Mouse (Mus musculus): ENCODE measurements at regions not wholly inside any gene's neighbourhood (a gene's known extent, or its start where the extent isn't known, plus 50 kb on each side); places are given as distances from the start of the nearest gene placed in this dataset.

DNA sequence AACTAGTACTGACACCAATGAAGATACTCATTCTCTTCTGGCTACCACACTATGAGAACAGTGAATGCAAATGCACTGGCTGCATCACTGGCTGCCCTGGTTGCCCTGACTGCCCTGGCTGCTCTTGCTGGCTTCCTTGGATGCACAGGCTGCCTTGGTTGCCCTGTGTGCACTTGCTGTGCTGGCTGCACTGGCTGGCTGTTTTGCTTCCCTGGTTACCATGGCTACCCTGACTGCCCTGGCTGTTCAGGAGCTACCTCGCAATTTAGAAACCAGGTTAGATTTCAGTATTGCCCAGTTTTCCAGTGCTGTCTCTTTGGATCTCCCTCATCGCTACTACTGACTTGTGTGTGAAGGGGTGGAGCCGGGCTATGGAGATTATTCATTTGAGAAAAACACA lies 175.7 kb downstream of the Fat4 start:
- DNase-seq, result no peak

DNA sequence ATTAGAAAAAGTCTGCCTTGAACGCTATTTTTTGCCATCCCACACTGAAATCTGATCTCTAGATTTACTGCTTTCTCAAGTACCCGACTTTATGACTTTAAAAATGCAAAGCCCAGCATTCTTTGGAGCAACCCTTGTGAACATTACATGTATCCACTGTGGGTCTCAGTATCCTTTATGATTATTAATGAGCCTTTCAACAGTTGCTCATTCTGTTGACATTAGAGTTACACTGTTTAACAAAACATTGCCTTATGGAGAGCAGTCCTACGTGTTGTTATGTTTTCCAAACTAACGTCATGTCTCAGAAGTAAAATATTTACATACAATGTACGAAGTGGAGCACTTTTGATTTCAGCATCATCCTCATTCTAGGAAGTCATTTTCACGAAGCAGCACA lies 178.7 kb downstream of the Fat4 start:
- no peak for DNase-seq

DNA sequence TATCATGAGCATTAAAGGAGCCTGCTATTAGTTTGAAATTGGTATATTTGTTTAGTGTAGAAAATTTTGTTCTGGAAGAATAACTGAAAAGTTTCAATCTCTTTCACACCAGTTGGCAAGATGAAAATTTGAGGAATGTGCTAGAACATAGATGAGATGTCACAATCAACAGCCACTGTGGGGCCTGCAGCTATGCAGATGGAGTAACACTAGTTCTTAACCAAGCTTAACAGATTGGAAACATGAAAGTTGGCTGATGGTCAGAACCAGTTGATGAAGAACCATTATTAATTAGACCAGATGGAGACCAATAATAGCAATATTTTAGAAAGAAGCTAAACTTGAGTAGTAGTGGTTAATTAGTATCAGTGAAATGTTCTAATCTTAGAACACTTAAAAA lies 182.3 kb downstream of the Fat4 start:
- no peak for DNase-seq

DNA sequence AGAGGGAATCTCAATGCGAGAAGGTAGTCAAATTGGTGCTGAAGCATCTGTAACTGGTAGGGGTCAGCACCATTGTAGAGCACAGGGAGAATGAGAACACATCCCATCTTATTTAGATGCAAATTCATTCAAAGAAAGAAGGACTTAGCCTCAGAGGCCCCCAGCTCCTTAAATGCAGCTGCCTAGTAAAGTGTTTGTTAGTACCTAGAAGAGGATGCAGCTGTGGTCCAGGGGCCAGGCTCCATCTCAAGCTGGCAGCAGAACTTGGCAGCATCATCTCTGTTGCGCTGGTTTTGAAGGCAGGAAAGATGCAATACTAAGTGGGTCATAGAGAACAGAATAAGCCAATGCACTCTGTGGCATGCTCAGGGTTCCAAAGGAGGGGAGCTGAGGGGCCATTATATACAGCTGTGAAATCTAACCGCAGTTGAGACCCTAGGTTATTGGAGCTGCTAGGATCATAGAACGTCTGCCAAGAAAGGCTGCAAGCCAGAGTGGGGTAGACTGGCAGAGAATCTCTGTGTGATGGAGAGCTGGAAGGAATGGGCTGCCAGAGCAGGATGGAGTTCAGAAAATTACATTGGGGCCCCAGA lies 196.0 kb downstream of the Fat4 start:
- DNase-seq, result no peak

DNA sequence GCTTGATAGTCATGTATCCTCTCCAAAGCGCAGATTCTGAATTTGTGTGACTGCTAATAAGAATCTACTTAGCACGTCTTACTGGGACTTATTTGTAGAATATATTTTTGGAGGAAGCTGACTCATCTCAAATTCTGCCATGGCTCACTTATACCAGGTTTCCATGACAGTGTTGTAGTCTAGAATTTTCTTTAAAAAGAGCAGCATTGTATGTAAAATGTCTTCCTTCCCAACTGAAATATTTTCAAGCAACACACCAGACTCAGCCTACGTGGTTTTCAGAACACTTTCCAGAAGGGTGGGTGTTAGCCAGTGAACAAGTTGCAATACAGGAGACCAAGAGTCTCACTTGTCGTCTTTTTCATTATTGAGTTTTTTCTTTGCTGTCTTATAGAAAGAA lies 202.2 kb downstream of the Fat4 start:
- DNase-seq, result no peak

DNA sequence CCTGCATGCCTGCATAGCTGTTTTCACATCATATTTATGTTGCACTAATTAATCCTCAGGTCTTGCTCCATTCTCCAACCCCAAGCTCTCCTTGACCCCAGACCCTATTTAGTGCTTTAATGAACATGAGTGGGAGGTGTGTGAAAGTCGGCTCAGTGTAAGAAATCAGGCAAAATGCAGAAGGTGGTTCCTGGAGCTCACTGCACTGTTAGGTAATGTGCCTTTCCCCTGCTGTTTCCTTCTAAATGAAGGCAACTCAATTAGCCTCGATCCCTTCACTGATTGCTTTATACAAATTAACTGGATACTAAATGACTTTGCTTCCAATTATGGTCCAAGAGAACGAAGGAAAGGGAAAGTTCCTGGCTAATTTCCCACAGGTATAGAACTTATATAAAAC lies 215.6 kb downstream of the Fat4 start:
- DNase-seq, result no peak

DNA sequence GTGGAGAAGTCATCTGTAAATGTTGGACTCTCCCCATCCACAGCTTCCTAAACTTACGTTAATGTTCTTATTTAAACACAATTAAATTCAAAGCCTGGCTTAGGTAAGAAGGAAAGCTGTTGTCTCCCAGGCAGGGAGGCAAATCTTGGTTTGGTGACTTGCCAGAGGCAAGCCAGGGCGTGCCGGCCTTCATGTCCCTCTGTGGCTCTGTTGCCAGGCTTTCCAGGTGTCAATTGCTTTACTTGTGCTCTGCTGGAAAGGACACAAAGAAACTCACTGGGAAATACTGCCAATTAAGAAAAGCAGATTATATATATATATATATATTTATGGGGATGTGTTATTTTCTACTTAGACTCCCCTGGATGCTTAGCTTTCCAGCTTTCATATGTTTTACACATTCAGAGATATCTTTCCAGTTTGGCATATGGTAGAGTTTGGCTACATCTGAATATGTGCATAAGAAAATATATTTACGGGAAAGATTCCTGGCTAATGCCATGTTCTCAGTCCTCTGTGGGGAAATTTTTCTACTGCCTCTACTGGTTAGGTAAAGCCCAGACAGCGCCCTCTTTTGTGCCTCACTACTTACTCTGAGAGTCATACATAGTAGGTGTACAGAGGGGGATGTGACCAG lies 223.1 kb downstream of the Fat4 start:
- no peak for DNase-seq

DNA sequence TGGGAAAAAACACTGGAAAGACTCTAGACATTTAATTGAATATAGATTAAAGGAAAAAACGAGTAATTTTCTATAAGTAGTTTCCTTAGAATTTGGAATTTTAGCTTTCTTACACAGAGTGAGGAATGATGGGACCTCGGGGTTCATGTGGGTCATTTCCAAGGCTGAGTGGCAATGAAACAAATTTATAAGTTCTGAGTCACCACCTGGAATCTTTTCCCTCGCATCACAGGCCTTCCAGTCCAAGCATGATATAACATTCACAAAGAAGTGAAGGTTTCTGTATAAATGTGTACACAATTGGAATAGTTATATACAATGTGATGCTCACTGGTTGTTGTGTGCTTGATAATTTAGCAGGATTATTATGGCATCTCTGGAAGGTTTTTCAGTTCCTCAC lies 227.3 kb downstream of the Fat4 start:
- DNase-seq, result no peak

DNA sequence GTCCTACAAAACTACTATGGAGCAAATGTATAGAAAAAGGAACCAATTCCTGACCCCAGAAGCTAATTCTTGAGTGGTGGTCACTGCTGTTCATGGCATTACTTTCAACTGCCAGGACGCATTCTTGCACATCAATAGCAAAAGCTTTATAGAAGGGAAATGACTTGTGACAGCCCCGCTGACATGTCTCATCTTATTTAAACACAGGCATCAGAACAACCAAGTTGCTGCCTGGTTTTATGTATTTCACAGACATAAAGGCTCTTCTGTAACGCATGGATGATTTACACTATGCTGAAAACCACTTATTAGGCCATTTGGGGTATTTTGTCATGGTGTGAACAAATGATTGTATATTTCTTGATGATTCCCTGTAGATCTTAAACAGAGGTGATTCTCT lies 228.1 kb downstream of the Fat4 start:
- DNase-seq, result no peak

DNA sequence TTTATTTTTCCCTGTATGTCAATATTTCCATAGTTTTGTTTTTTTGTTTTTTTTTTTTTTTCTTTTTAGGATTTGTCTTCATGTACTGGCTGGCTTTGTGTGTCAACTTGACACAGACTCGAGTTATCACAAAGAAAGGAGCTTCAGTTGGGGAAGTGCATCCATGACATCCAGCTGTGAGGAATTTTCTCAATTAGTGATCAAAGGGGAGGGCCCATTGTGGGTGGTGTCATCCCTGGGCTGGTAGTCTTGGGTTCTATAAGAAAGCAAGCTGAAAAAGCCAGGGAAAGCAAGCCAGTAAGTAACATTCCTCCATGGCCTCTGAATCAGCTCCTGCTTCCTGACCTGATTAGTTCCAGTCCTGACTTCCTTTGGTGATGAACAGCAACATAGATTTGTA lies 228.7 kb downstream of the Fat4 start:
- no peak for DNase-seq

DNA sequence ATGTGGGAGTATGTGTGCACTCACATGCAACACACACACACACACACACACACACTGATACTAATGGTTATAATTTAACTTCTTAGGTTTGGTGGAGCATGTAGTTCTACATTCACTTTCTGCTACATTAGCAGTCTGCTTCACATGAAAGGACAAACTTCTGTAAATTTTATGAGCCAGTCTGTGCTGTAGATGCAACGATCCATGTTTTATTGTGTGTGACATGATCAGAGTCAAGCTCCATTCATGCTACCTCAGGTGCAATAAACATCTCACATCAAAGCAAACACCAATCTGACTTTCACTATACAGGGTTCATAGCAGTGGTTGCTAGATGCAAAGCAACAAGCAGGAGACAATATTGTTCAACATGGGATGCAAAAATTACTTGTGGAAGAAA lies 235.5 kb downstream of the Fat4 start:
- no peak for DNase-seq

DNA sequence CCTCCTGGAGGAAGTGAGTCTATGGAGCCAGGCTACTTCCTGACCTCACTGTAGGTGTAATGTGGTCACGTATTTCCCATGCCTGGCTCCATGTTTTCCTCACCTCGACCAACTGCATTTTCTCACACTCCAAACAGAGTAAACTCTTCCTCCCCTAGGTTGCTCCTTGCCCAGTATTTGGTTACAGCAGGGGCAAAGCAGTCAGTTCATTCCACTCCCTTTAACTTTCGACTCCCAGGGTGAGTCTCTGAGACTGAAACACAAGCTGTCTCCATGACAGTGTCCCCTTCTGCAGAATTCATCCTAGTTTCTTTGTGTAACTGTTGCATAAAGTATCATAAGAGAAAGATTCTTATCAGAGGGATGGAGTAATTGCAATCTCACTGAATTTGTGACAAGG lies 243.8 kb downstream of the Fat4 start:
- DNase-seq, result no peak

DNA sequence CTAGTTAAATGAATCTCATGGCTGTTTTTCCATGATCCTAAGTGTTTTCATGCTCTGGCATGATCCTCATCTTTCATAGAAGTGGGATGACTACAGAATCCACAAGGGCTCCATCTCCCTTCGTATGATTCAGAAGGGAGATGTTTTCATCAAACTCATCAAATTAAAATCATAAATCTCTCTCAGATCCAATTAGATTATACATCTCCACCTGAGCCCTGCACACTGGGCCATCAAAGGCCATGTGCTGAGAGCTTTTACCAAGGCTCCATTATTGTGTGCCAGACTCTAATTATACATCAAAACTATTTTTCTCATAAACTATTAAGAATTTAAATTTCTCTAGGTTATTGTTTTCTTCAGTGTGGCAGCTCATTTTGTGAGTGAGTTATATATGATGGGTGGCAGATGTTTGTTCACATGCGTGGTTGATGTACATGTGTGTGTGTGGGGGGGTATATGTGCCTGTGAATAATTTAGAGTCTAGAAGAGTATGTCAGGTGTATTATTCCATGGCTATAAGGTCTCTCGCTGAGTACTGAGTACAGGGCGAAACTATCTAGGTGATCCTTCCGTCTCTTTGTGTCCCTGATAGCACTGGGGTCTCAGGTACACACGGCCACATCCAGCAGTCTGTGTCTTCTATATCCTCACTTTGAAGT lies 278.4 kb downstream of the Fat4 start:
- no peak for DNase-seq

DNA sequence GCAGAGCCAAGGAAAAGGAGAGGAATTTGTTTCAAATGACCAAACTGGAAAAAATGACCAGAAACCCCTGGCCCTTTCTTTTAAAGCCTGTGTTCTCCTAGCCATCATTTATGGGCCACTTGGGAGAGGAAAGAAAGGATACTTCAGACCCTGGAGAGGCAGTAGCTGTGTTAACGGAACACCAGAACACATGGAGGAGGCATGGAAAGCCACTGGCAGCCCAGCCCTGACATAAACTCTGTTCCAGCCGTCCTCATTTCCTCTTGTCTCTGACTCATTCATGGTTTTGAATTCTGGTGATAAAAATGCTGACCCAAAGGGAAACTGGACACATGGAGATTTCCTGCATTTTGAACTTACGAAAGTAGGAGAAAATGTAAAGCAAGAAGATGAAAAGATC lies 295.9 kb downstream of the Fat4 start:
- no peak for DNase-seq

DNA sequence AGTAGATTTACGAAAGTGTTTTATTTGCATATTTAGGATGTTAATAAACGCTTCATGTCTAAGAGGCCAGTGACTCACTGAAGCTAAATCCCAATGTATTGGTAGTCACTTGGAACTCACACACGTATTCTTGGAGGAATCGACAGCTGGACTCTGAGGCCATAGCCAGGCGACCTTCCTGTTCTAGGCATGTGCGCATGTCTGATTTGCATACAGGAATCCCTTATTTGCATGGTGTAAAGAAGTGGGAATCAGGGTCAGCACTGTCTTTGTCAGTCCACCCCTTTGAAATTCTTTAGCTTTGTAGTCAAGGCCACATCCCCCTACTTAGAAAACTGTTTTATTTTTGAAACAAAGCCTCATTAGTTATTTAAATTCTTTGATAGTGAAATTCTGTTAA lies 308.4 kb downstream of the Fat4 start:
- DNase-seq, result no peak

DNA sequence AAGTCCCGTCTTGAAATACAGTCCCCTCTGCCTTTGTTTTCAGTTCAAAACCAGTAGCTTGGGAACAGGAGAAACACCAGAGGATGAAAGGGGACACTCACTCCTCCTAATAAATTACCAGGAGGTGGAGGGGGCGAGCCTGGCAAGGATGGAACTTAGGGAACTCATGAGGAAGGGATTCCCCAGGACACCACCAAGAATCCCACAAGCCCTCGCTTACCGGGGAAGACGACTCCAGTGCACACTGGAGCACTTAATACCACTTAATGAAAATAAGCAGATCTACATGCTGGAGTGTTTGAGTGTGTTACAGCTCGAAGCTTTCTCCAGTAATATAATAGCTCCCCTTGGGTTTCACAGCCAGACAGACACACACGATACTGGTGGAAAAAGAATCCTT lies 315.9 kb downstream of the Fat4 start:
- no peak for DNase-seq

DNA sequence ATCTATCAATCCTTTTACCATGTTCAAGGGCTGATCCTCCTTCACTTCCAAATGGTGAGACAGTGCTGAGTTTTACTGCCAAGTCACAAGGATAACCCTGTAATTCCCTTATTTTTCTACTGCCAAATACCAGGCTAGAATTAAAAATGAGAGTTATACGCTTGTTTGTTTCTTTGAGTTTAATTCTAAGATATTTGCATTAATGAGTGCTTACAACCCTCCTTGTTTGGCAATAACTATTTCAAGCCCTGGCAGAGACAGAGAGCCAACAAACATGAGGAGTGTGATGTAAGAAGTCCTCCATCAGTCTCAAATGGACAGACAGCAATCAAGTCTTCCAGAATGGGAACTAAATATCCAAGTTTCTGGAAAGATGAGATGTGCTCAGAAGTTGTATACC lies 321.9 kb downstream of the Fat4 start:
- no peak for DNase-seq

DNA sequence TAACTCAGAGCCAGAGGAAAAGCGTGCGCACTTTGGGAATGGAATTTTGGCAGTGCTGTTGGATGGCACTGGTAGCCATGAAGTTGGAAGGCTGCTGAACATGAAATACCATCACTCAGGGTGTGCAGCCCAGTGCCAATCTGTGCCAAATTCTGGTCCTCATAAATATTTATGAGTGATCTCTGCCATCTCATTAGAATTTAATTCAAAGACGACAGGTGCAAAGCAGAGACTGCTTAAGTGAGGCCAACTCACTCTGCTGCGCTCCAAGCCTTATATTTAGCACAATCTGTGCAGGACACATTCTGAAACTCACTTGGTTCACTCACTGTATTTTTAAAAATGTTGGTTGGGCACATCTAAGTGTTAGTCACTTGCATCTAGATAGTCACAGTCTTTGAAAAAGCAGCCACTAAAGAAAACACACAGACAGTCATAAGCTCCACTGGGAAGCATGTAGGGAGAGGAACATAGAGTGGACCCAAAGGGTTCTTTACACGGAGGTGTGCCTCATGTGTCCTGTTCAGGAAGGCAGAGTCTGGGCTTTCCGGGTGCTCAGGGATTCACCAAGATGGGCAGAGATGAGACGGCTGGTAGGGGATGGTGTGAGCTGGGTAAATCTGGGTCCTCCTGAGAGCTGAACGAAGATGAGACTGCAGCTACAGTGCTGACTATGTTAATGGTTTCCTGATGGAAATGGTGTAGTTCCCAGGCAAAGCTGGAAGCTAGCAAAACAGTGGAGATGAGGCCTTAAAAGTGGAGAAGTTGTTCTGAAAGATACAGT lies 322.8 kb downstream of the Fat4 start:
- DNase-seq, result no peak

DNA sequence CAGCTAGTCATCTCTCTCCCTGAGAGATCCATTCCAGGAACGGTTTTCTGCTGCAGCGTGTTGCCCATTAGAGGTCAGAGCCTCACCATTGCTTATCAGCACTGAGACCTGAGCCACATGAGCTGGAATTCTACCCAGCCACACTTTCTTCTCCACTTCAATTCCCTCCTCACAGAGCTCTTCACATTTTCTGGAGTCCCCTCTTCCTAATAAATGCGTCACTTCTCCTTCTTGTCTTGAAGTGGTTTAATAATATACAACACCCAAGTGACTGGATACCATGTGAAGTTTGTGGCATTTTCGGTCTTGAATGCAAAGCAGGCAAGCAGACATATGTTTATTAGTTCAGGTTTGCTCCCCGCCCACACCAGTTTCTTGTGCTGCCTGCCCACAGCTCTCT lies 324.9 kb downstream of the Fat4 start:
- DNase-seq, result no peak

DNA sequence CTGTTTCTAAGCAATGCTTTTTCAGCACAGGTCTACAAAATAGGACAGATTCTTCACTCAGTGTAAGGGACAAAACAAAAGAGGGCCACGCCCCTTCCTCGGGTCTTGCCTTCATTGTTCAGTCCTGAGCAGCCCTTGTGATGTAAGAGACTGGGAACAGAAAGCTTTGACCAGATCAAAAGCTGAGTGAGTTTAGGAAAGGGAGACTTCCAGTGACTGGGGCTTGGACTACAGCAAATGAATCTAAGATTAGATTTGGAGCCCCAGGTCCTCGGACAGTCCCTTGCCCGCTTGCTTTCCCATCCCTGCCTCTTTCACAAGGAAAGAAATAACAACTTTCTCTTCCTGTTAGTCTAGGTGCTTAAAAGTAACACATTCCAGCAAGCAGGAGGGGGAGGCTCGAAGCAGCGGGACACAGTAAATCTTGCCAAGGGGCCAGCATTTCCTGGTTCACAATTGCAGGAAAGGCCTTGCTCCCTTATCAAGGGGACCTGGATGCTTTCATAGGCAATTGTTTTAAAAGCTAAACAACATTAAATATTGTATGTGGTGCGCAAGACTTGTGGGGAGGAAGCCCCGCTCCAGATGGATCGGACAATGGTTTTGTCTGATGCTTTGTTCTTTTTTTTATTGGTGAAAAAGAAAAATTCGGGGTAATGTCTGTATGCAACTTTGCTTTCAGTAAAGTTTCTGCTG lies 333.4 kb downstream of the Fat4 start:
- no peak for DNase-seq

DNA sequence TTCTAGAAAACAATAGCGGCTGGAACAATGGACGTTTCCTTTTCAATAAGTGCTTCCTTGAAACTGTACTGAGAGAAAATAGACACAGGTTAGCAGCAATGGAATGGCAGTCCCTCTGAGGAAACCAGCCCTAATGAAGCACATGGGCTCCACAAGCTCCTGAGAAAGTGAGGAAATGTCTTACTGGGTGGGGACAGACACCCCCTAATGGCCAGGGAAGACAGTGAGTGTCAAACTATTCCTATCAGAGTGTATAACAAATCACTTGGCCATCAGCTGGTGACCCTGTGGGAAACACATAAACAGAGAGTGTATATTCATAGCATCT lies 333.9 kb downstream of the Fat4 start:
- DNase-seq, result no peak

DNA sequence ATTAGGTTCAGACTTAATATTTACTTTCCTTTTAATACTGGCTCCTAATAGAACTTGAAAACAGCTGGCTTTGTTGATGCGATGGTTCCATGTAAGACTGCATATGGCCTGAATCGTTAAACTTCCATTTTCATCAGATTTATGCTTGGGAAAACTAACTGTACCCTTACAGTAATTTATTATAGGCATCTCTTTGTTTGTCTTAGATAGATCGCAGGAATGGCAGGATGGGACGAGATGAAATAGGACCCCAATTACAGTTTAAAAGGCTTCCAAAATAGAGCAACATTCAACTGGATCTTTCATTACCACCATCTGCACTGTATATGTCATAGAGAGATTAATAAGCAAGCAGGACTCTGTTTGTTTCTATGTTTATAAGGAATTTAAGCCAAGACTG lies 335.3 kb downstream of the Fat4 start:
- no peak for DNase-seq

DNA sequence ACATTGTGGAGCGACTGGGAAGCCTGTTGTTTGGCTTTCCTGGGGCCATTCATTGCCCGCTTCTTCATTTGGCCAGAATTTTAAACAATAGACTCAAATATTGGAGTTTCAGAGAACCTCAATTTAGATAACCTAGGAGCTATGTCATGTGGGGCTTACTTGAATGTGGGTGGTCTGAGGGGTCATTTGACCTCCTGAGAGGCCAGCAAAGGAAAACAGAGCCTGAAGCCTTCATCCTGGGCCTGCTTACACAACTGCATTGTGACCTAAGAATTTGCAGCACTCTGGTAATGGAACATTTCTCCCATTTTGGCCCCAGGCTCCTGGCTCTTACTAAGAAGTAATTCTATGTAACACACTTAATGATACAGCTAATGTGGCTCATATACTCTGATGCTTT lies 348.2 kb downstream of the Fat4 start:
- no peak for DNase-seq

DNA sequence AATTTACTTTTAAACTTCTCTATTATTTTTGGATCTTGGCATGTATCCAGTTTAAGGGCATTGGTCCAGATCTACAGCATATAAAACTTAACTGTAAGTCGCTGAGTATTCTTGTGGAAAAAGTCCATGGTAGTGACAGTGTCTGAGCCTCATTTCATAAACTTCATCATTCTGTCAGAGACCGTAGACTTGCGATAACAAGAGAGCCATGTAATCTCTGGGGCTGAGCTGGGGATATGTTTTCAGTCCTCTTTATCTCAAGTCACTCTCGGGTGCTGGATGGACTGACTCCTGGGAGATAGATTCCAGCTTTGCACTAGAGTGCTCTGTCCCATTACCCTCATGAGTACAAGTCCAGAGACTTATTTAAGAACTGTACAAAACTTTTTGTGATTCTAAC lies 362.0 kb downstream of the Fat4 start:
- DNase-seq, result no peak
